ENCODE assay signal across 8 mouse cellular contexts in genomic region chr1:140660751-140661403, GRCm38 (mm10).
DNase-seq lines count a peak whose midpoint lies in the region; ATAC-seq and TF ChIP-seq lines count a peak whose summit lies in the region.
"Had no signal": no experiment of that assay in that cellular context is flagged by ENCODE, and none has a peak within 500 bp of the region (broad histone marks: within the 10 kb centered on the region; RNA-seq: fewer than 3 reads in every experiment).

No protein-coding gene starts in this region.

- WGBS in kidney, embryonic 15.5 days, result 47% methylated on average over 12 of the region's 12 CpGs
- 50% methylated on average over 12 of the region's 12 CpGs for WGBS in kidney, embryonic 14.5 days
- 45% methylated on average over 12 of the region's 12 CpGs for WGBS in limb, embryonic 13.5 days

- no peaks in the 10 kb centered on the region; the same call in 1 of the 2 replicates for H3K27me3 ChIP-seq in kidney, embryonic 15.5 days
- no peaks in the 10 kb centered on the region for H3K27me3 ChIP-seq in kidney, embryonic 14.5 days (ENCODE audit: control insufficient read depth, insufficient read depth, low read length)
- no peaks in the 10 kb centered on the region for H3K27me3 ChIP-seq in limb, embryonic 13.5 days

- no peak for TF ChIP-seq POLR2A in brain, embryonic 14.5 days (IDR thresholded peaks at IDR 0.05; ENCODE audit: borderline replicate concordance, extremely low read depth, insufficient read depth, insufficient read length, poor library complexity, severe bottlenecking)

- 0 out of 2 replicates have a peak overlapping the region, but pooled peaks have one; percentile 5 for H3K4me3 ChIP-seq in kidney, embryonic 15.5 days (replicated peaks)
- H3K4me3 ChIP-seq in kidney, embryonic 14.5 days (ENCODE audit: low read length), result no peak overlapping the region
- no peak overlapping the region for H3K4me3 ChIP-seq in limb, embryonic 13.5 days

- peak overlapping the region; percentile 31; the same call in 1 of the 2 replicates for H3K4me2 ChIP-seq in kidney, embryonic 15.5 days
- no peak overlapping the region for H3K4me2 ChIP-seq in kidney, embryonic 14.5 days (replicated peaks; ENCODE audit: low read depth, low read length)
- peak overlapping the region; percentile 35; the same call in 1 of the 2 replicates for H3K4me2 ChIP-seq in limb, embryonic 13.5 days (replicated peaks)

- H3K9ac ChIP-seq in kidney, embryonic 15.5 days, result no peak overlapping the region
- H3K9ac ChIP-seq in kidney, embryonic 14.5 days (ENCODE audit: low read depth, low read length), result no peak overlapping the region
- H3K9ac ChIP-seq in limb, embryonic 13.5 days, result no peak overlapping the region

- ATAC-seq in kidney, embryonic 15.5 days (replicated peaks; ENCODE audit: low FRiP score), result no peak
- no peak for ATAC-seq in kidney, embryonic 14.5 days (ENCODE audit: low FRiP score, low TSS enrichment)
- no peak for ATAC-seq in limb, embryonic 13.5 days (ENCODE audit: low FRiP score, low read depth)

- H3K36me3 ChIP-seq in kidney, embryonic 15.5 days, result no peaks in the 10 kb centered on the region
- no peaks in the 10 kb centered on the region for H3K36me3 ChIP-seq in kidney, embryonic 14.5 days (ENCODE audit: control insufficient read depth, insufficient read depth, low read length)
- no peaks in the 10 kb centered on the region for H3K36me3 ChIP-seq in limb, embryonic 13.5 days

- DNase-seq in 416B (ENCODE audit: low read depth), result peak; percentile 3
- peak; percentile 81 for DNase-seq in brain, embryonic 14.5 days (ENCODE audit: low read depth)
- no peak for DNase-seq in thymus, postnatal 36 days
- no peak for DNase-seq in right cerebral cortex, postnatal 14 days
- DNase-seq: gastrocnemius, postnatal 25 days had no signal

- no peaks in the 10 kb centered on the region for H3K9me3 ChIP-seq in kidney, embryonic 15.5 days (replicated peaks)
- H3K9me3 ChIP-seq in kidney, embryonic 14.5 days (ENCODE audit: control insufficient read depth, low read length), result no peaks in the 10 kb centered on the region
- no peaks in the 10 kb centered on the region for H3K9me3 ChIP-seq in limb, embryonic 13.5 days

- H3K4me1 ChIP-seq in kidney, embryonic 15.5 days, result no peaks in the 10 kb centered on the region
- no peaks in the 10 kb centered on the region for H3K4me1 ChIP-seq in kidney, embryonic 14.5 days (ENCODE audit: control insufficient read depth, insufficient read depth, low read length)
- no peaks in the 10 kb centered on the region for H3K4me1 ChIP-seq in limb, embryonic 13.5 days

- TF ChIP-seq CTCF in brain, embryonic 14.5 days (IDR thresholded peaks at IDR 0.05; ENCODE audit: borderline replicate concordance, extremely low read depth, insufficient read depth, insufficient read length), result no peak

- 0 out of 2 replicates have a peak overlapping the region, but pooled peaks have one; percentile 3 for H3K27ac ChIP-seq in kidney, embryonic 15.5 days
- no peak overlapping the region for H3K27ac ChIP-seq in kidney, embryonic 14.5 days (ENCODE audit: low read depth, low read length)
- H3K27ac ChIP-seq in limb, embryonic 13.5 days, result no peak overlapping the region

Comparison
In these comparisons a context has a peak if more than half of its experiments do, and no peak if none do; other contexts are left out.
1. DNase-seq: peak in 416B (single experiment) and brain, embryonic 14.5 days (single experiment); none in thymus, postnatal 36 days (0 of 2) and right cerebral cortex, postnatal 14 days (single experiment).